Mouse (Mus musculus): Measurements from ENCODE around the gene Notch4.

The Notch4 gene

DNA sequence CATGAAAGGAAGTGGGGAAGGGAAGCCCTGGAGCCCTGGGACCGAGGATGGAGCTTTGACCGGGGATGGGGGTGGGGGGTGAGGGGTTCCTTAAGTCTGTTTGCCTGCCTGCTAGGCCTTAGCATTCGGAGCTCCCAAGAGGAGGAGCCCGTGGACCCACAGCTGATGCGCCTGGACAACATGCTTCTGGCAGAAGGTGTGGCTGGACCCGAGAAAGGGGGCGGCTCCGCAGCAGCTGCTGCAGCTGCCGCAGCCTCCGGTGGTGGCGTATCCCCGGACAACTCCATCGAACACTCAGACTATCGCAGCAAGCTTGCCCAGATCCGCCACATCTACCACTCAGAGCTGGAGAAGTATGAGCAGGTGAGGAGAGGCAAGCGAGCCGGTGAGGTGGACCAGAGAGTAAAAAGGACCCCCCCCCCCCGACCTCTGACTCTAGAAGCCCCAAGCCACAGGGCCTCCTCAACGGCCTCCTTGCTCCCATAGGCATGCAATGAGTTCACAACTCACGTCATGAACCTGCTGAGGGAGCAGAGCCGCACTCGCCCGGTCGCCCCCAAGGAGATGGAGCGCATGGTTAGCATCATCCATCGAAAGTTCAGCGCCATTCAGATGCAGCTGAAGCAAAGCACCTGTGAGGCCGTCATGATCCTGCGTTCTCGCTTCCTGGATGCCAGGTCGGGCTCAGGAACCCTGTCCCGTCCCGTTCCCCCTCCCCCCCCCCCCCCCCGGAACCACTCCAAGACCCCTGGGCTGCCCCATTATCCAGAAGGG is 29.9 kb downstream of the Notch4 start:
- no peak for DNase-seq (ENCODE audit: low spot score)

- DNase-seq (ENCODE audit: low spot score), result no peak
Observed at GRCm38 (mm10) chr17:34596098-34596497, 32.0 kb downstream of the Notch4 start.

DNA sequence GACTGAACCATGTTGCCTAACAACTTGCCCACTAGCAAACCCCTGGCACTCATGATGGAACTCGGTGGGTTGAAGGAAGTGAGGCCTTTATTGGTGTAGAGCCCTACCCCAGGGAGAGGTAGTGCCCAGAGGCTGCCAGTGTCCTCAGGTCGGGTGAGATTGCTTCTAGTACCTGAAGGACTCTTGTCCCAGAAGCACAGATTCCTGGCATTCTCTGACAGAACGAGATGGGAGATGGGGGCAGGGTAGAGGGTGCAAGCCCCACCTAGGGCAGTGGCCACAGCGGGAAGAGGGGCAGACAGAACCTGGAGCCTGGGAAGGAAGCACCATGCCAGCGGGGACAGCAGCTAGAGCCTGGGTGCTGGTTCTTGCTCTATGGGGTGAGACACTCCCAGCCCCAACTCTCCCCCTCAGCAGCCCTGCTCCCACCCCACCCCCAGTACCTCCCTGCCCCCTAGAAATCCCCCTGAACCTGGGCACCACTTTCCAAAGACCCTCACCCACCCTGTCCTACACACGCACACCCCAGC is 33.6 kb downstream of the Notch4 start, which contains the start of gene Ager:
Gene Ager, plus strand, starts transcription at position 297 of the 530 bp plus-strand sequence.
- DNase-seq (ENCODE audit: low spot score), result no peak

- DNase-seq (ENCODE audit: low spot score), result no peak
Observed at GRCm38 (mm10) chr17:34599891-34600290, 35.8 kb downstream of the Notch4 start.

DNA sequence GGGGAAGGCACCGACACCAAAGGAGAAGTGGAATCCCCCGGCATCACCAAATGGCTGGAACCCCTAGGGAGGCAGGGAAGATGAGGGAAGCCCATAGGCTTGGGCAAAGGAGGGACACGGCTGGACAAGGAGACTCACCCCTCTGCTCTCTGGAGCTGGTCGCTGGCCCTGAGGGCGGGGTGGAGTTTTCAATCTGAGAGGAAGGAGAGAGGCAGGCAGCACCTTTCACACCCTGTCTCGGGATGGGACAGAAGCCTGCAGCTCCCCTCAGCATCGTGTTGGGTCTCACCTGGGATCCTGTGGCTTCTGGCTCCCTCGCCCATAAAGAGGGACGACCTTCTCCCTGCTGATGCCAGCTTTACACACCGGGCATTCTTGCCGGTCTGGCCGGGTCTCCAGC is 37.7 kb downstream of the Notch4 start:
- DNase-seq (ENCODE audit: low spot score), result no peak

- peak; percentile 99 for DNase-seq (ENCODE audit: low spot score)
Observed at GRCm38 (mm10) chr17:34603375-34604060, 39.5 kb downstream of the Notch4 start, which contains the start of gene Rnf5. Gene Rnf5, minus strand, starts transcription at chr17:34603690.

GRCm38 (mm10) chr17:34604061-34604508 is 40.0 kb downstream of the Notch4 start, which contains the start of gene Agpat1:
Gene Agpat1, plus strand, starts transcription at chr17:34604262.
- DNase-seq (ENCODE audit: low spot score), result peak; percentile 98

GRCm38 (mm10) chr17:34604511-34605237 is 40.6 kb downstream of the Notch4 start:
- DNase-seq (ENCODE audit: low spot score), result no peak

DNA sequence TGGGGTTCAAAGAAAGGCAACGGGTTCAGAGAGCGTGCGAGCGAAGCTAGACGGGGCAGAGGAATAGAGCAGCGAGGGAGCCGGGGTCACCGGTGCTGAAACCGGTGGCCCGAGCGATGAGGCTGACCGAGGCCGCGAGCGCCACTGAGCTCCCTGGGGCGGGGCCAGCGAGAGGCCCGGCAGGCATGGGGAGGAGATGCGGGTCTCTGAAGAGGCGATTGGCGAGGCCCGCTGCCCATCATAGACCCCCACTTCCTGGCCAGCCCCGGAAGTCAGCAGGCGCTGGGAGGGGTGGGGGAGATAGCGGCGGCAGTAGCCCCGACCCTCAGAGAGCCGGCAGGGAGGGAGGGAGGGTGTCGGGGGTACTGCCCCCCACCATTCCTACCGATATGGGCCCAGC is 41.5 kb downstream of the Notch4 start:
- peak; percentile 88 for DNase-seq (ENCODE audit: low spot score)

DNA sequence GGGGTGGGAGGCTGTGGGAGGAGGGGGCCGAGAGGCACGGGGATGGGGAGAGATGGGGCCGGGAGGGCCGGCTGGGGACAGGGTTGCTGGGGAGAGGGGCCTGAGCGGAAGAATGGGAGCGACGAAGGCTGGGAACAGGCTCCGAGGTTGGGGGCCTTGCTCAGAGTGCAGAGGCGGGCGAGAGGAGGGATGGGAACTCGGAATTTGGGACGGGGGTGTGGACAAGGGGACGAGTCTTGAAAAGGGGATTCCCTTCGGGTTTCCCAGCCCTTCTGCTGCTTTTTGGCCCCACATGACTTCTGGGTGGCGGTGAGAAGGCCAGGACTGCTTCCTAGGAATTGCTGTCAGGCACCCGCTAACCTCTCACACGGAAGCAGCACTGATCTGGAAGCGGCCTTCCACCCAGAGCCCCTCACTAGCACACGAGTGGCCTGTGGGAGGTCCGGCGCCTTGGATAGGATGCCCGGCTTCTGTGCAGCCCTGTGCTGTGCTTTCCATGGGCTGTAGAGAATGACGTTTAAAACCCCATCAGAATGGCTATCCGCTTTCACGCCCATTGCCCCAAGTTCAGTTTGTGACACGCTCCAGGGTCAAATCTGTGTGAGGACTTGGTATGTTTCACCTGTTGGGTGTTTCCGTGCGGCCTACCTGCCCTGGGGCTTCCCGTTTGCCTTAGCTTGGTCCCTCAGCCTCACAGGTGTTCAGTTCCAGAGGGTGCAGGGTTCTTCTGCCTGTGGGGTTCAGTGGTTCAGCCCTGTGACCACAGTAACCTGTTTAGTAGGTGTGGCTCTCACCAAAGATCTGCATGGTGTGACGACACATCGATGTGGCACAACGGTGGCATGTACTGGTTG is 42.3 kb downstream of the Notch4 start:
- peak; percentile 40 for DNase-seq (ENCODE audit: low spot score)

- DNase-seq (ENCODE audit: low spot score), result no peak
Observed at GRCm38 (mm10) chr17:34607997-34608396, 43.9 kb downstream of the Notch4 start.

GRCm38 (mm10) chr17:34611050-34611449 is 47.0 kb downstream of the Notch4 start:
- DNase-seq (ENCODE audit: low spot score), result no peak

DNA sequence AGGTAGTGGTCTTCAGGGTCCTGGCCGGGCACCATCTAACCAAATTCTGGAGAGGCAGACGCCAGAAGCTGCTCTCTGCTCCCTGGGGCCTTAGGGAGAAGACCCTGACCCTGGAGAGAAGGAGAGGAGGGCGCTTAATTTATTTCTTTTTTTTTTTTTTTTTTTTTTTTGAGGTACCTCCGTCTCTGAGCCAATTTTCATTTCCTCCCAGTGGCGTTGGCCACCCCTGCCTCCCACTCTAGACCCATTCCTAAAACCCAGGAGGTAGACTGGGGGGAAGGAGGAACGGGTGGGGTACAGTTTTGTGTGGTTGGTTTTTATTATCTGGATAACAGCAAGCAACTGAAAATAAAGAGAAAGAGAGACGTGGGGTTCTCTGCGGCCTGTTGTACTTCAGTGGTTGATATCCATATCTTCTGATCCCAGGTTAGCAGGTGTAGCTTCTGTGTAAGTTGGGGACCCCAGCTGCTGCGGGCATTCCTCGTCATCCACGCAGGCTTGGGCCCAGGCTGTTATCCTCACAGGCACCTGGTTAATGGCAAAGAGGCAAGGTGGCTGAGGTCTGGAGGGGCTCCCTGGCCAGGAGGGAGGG is 49.1 kb downstream of the Notch4 start:
- DNase-seq (ENCODE audit: low spot score), result no peak

GRCm38 (mm10) chr17:34613830-34614229 is 49.8 kb downstream of the Notch4 start:
- DNase-seq (ENCODE audit: low spot score), result no peak

GRCm38 (mm10) chr17:34615871-34616270 is 51.8 kb downstream of the Notch4 start, which contains the start of gene Egfl8:
Gene Egfl8, minus strand, starts transcription at chr17:34615971.
- no peak for DNase-seq (ENCODE audit: low spot score)

DNA sequence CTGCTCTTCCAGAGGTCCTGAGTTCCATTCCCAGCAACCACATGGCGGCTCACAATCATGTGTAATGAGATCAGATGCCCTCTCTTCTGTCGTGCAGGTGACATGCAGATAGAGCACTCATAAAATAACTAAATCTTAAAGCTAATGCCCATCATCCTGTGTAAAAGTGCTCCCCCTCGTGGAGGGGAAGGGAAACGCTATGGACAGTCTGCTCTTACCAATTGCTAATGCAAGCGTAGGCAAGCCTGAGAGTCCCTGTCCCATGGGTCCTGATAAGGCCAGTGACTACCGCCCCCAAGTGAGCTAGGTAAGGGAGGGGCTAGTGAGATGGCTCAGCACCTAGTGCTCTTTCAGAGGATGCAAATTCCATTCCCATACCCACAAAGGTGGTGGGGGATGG is 54.9 kb downstream of the Notch4 start:
- DNase-seq (ENCODE audit: low spot score), result peak; percentile 81

- no peak for DNase-seq (ENCODE audit: low spot score)
Observed at GRCm38 (mm10) chr17:34621006-34621405, 56.9 kb downstream of the Notch4 start.

- no peak for DNase-seq (ENCODE audit: low spot score)
Observed at GRCm38 (mm10) chr17:34623161-34623560, 59.1 kb downstream of the Notch4 start.

DNA sequence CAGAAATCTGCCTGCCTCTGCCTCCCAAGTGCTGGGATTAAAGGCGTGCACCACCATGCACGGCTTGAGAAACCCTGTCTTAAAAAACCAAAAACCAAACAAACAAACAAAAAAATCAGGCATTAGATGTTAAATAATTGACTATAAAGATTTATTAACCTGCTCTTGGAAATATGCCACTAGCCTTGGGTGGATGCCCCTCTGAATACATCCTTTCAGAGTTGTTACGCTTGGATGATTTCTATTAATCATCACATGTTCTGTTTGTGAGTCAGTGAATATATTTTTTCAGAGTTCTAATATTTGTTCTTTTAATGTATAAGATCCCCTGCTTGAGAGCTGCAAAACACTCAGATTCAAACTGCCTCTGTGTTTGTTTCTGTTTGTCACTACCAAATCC is 60.9 kb downstream of the Notch4 start:
- no peak for DNase-seq (ENCODE audit: low spot score)

- no peak for DNase-seq (ENCODE audit: low spot score)
Observed at GRCm38 (mm10) chr17:34626062-34626772, 62.1 kb downstream of the Notch4 start.

Measured in T-cell, adult 2 months (primary cell).